Mouse (Mus musculus): ENCODE data around the gene Git1.

DNA sequence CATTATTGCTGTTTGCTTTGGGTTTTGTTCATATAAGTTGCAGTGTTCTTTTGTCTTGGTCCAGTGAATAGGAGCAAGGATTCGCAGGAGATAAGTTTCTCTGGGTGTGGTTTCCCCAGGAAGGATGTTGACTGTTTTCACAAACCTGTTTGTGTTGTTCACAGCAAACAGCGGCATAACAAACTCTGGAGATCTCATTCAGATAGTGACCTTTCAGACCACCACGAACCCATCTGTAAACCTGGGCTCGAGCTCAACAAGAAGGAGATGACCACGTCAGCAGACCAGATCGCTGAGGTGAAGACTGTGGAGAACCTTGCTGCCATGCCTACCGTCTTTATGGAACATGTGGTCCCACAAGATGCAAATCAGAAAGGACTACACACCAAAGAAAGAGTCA lies 44.1 kb upstream of the Git1 start:
- no peak for TF ChIP-seq CTCF (IDR thresholded peaks at IDR 0.05; ENCODE audit: borderline replicate concordance, insufficient read depth, low read length)
- TF ChIP-seq POLR2A (IDR thresholded peaks at IDR 0.05; ENCODE audit: low read depth, low read length), result no peak
